Mouse (Mus musculus): ENCODE measurements around the gene Pou4f2. TPM values are rescaled to one million over a fixed set of nuclear protein-coding genes. Genes with fewer than 3 reads are reported as not detected.

Pou4f2 gene
- 0.22 TPM for polyA plus RNA-seq (2014; fragmentation: Illumina TruSeq; extraction: RNeasy Lipid Tissue Mini Kit (QIAGEN cat#74804); ENCODE audit: low read depth, low replicate concordance)

DNA sequence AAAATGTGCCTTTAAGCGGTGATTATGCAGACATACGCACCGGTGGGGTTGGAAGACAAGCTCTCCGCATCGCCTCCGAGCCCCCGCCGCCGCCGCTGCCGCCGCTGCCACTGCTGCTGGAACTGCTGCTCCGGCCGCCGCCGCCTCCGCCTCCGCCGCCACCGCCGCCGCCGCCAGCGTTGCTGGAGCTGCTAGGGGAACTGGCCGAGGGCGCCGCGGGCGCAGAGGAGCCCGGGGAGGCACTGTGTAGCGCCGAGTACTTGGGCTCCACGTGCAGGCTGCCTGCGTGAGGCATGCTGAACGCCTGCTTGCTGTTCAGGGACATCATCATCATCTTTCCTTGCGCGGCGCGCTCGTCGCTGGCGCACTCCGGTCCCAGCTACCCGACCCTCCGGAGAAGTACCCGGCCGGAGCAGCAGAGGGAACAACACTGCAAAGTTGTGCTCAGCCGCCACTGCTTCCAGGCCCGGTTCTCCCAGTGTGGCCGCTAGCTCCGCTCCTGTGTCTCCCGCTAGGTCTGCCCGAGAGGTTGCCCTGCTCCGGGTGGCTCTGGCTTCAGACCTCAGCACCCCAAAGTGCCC is at the start of gene Pou4f2:
Gene Pou4f2, minus strand, starts transcription at position 575 of the 581 bp plus-strand sequence.

Other genes starting within 250 kb of the Pou4f2 start
- gene Ttc29, start 223.3 kb downstream of the Pou4f2 start, polyA plus RNA-seq (2014; fragmentation: Illumina TruSeq; extraction: RNeasy Lipid Tissue Mini Kit (QIAGEN cat#74804); ENCODE audit: low read depth, low replicate concordance), result 406 TPM
- 26.5 TPM for gene Rbmxl1, start 72.3 kb upstream of the Pou4f2 start, polyA plus RNA-seq (2014; fragmentation: Illumina TruSeq; extraction: RNeasy Lipid Tissue Mini Kit (QIAGEN cat#74804); ENCODE audit: low read depth, low replicate concordance)
- gene Slc10a7, start 72.7 kb upstream of the Pou4f2 start, polyA plus RNA-seq (2014; fragmentation: Illumina TruSeq; extraction: RNeasy Lipid Tissue Mini Kit (QIAGEN cat#74804); ENCODE audit: low read depth, low replicate concordance), result 6.5 TPM